Mouse (Mus musculus) lung, postnatal 0 days (tissue): ENCODE results near the gene Gsta2. TPM values are rescaled to one million over a fixed set of nuclear protein-coding genes. Genes with fewer than 3 reads are reported as not detected.
A peak's percentile ranks its signal among the peaks of the same experiment; 100 is the strongest.

ENCODE experiments used
- ATAC-seq: fragments of 200-750 bp; cut with Nextera tagmentation; 2 replicates; pipeline ENCODE4 v1.8.0; 2017; ENCODE audit warnings: moderate library complexity
- DNase-seq: peaks from one replicate; pipeline ENCODE4 v3.0.0-alpha.2; 2016; ENCODE audit warnings: low spot score
- H3K27ac ChIP-seq: fragments of 300-500 bp; sonication (generic); 2 replicates; pipeline ENCODE4 v1.5.1; 2014; ENCODE audit warnings: antibody characterized with exemption, mild to moderate bottlenecking, low read length, mixed read lengths
- H3K27me3 ChIP-seq: fragments of 300-500 bp; sonication (generic); replicated peaks from 2 replicates; pipeline ENCODE4 v1.6.1; 2014; ENCODE audit warnings: low read length, mixed read lengths; ENCODE audit not compliant: insufficient read depth
- H3K36me3 ChIP-seq: fragments of 300-500 bp; sonication (generic); 2 replicates; pipeline ENCODE4 v1.6.1; 2014; ENCODE audit warnings: low read length, mixed read lengths; ENCODE audit not compliant: insufficient read depth
- H3K4me1 ChIP-seq: fragments of 300-500 bp; sonication (generic); 2 replicates; pipeline ENCODE4 v1.6.1; 2014; ENCODE audit warnings: antibody characterized with exemption, low read depth, low read length, mixed read lengths; ENCODE audit not compliant: insufficient read depth
- H3K4me2 ChIP-seq: fragments of 300-500 bp; sonication (generic); replicated peaks from 2 replicates; pipeline ENCODE4 v1.6.1; 2014; ENCODE audit warnings: low read depth, mild to moderate bottlenecking, low read length, moderate library complexity, mixed read lengths
- H3K4me3 ChIP-seq: fragments of 300-500 bp; sonication (generic); 2 replicates; pipeline ENCODE4 v1.5.1; 2014; ENCODE audit warnings: low read depth, low read length
- H3K9ac ChIP-seq: fragments of 300-500 bp; sonication (generic); replicated peaks from 2 replicates; pipeline ENCODE4 v1.6.1; 2014; ENCODE audit warnings: low read depth, mild to moderate bottlenecking
- H3K9me3 ChIP-seq: fragments of 300-500 bp; sonication (generic); 2 replicates; pipeline ENCODE4 v1.6.1; 2016; ENCODE audit warnings: low read length, mixed read lengths
- CTCF ChIP-seq: IDR thresholded peaks from 2 replicates; pipeline ENCODE4 v1.5.1; 2016; ENCODE audit warnings: antibody characterized with exemption, mild to moderate bottlenecking
- EP300 ChIP-seq: IDR thresholded peaks from 2 replicates; pipeline ENCODE4 v1.6.1; 2016; ENCODE audit warnings: antibody characterized with exemption, mild to moderate bottlenecking, control low read depth
- WGBS: fragments of 180-500 bp; shearing (Covaris S2); extraction: QIAGEN DNeasy Blood & Tissue Kit; methylation state at CpG from one replicate; pipeline ENCODE4 v1.1.7; 2014; 5-methylcytosine and 5-hydroxymethylcytosine counted together
- polyA plus RNA-seq: library from polyadenylated mRNA; unstranded; fragments of >200 nt; fragmentation: Nextera tagmentation; extraction: Ambion mirVana; gene quantifications from 2 replicates; pipeline ENCODE4 v1.2.1, GENCODE M21; 2015

The Gsta2 gene
- polyA plus RNA-seq: 4.8 and 4.9 TPM in 2 replicates

DNA sequence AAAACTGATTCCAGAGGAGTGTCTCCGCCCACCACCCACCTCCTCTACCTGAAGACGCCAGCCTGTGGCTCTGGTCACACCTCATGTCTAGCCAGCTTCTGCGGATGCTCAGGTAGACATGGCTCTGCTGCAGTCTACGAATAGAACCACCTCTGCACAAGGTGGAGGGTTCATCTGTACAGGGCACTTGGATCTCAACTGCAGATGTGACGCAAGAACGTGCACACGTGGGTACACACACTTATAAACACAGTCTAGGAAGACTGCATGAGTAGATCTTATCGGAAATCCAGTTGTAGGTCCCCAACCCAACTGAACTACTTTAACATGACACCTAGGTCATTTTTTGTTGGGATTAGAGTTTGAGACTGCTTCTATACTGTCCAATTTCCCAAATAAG is at the start of gene Gsta2:
Gsta2 (minus strand) TSS at position 178 of the 400 bp plus-strand sequence.
- Histone ChIP-seq H3K4me1 (no peaks in the 10 kb centered on the region), H3K27me3 (no peaks in the 10 kb centered on the region), H3K36me3 (no peaks in the 10 kb centered on the region), H3K4me3 (no peak within 1 kb of the TSS), H3K4me2 (no peak within 1 kb of the TSS), H3K9ac (no peak within 1 kb of the TSS), H3K27ac (no peak within 1 kb of the TSS), H3K9me3 (no peaks in the 10 kb centered on the region)
- TF ChIP-seq CTCF: no peak
- TF ChIP-seq EP300: no peak
- ATAC-seq: no peak
- WGBS: 79% methylated on average over 8 of the region's 8 CpGs
- no peak for DNase-seq

DNA sequence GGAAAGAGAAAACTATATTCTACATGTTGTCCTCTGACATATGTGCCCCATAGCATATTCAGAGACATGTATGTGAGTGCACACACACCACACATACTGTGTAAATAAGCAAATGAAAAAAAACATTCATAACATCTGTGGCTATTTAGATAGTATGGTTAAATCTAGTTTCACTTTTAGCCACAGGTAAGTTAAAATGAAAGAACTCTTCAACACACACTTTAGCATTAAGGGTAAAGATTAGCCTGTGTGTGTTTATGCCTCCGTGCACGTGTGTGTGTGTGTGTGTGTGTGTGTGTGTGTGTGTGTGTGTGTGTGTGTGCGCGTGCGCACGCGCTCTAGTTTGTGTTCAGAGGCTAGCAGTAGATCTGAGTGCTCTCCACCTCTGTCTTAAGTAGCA is 46.0 kb upstream of the Gsta2 start:
- ATAC-seq (no peak), DNase-seq (no peak)
- Histone ChIP-seq H3K4me3 (no peak overlapping the region), H3K36me3 (no peaks in the 10 kb centered on the region), H3K9me3 (no peaks in the 10 kb centered on the region), H3K27ac (no peak overlapping the region), H3K9ac (no peak overlapping the region), H3K4me1 (no peaks in the 10 kb centered on the region), H3K4me2 (no peak overlapping the region), H3K27me3 (peaks cover 1% of the 10 kb centered on the region)
- WGBS: 89% methylated on average over 7 of the region's 7 CpGs
- TF ChIP-seq CTCF (no peak), EP300 (no peak)

DNA sequence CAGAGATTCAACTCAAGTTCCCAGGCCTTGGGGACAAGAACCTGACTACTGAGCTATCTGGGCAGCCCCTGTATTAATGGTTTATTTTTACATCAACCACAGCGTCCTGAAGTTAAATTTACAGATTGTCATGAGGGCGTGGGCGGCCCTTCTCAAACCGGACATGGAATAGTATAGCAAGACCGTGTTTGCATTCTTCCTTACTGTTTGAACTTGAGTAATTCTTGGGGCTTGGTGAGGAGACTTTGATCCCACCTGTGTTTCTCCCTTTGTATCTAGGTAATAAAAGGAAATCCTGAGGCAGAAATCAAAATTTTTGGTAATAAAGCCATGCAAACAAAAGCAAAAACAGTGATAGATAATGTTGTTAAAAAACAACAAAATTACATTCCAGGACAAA is 45.0 kb upstream of the Gsta2 start:
- H3K4me1 ChIP-seq: peaks cover 6% of the 10 kb centered on the region; the same call in 1 of the 2 replicates
- no peaks in the 10 kb centered on the region for H3K9me3 ChIP-seq
- no peak for TF ChIP-seq CTCF
- no peak for TF ChIP-seq EP300
- H3K4me2 ChIP-seq: no peak overlapping the region
- WGBS: 50% methylated on average over 5 of the region's 5 CpGs
- DNase-seq (no peak), ATAC-seq (no peak)
- H3K9ac ChIP-seq: no peak overlapping the region
- H3K36me3 ChIP-seq: no peaks in the 10 kb centered on the region
- no peak overlapping the region for H3K4me3 ChIP-seq
- H3K27ac ChIP-seq: no peak overlapping the region
- peaks cover 12% of the 10 kb centered on the region for H3K27me3 ChIP-seq

DNA sequence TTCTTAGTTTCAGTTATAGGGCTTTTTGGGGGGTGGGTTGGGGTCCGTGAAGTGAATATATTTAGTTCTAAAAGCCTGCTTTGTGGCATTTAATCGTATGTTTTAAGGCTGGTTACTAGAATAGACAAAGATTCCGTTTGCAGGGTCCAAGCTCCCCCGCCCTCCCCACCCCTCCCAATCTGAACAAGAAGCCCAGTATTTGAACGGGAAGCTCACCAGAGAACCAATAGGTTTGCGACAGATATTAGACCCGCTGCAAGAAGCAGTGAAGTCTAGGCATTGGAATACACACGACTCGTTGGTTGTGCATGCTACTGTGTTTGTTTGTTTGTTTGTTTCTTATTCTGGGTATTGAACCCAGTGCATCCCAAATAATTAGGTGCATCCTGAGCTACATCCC is 40.9 kb upstream of the Gsta2 start:
- Histone ChIP-seq H3K27ac (no peak overlapping the region), H3K4me1 (peaks cover 6% of the 10 kb centered on the region; the same call in 1 of the 2 replicates), H3K4me2 (peak overlapping the region; percentile 53; the same call in 1 of the 2 replicates), H3K9me3 (no peaks in the 10 kb centered on the region), H3K27me3 (peaks cover 27% of the 10 kb centered on the region), H3K36me3 (no peaks in the 10 kb centered on the region), H3K4me3 (0 out of 2 replicates have a peak overlapping the region, but pooled peaks have one; percentile 32), H3K9ac (no peak overlapping the region)
- 49% methylated on average over 9 of the region's 9 CpGs for whole genome bisulfite sequencing
- DNase-seq: no peak
- ATAC-seq: no peak
- no peak for TF ChIP-seq CTCF
- no peak for TF ChIP-seq EP300

DNA sequence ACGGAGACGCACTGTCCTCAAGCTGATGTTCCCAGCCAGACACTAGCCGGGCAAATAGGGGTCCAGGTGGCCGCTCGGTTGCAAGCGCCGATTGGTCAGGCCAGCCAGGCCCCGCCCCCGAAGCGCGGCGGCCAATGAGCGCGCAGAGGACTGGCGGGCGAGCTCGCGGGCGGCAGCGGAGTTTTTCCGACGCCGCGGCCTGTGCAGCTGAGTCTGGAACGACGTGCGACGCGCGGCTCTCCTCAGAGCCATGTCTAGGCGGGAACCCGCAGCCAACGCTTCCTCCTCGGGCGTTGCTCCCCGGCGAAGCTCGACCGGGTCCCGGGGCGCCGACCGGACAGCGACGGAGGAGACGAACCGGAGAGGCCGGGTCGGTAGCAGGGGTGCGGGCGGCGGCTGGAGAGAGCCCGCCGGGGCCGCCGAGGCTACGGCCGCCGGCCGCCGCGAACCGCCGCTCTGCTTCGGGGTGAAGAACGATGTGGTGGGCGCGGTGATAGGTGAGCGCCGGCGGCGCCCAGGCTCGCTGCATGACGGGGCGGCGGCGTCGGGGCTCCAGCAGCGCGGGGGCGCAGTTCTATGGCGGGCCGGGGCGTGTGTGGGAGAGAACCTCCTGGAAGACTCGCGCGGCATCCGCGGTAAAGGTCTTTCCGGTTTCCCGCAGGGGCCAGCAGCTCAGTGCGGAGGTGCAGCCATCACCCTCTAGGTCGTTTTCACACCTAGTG is 40.2 kb upstream of the Gsta2 start, which contains the start of gene Ddx43:
Ddx43 (plus strand) TSS at position 148 of the 722 bp plus-strand sequence.
- DNase-seq: peak; percentile 54
- H3K27ac ChIP-seq: no peak within 1 kb of the TSS
- 1% methylated on average over 88 of the region's 93 CpGs for WGBS
- peak; percentile 88 for ATAC-seq
- H3K9ac ChIP-seq: no peak within 1 kb of the TSS
- TF ChIP-seq CTCF: no peak
- no peaks in the 10 kb centered on the region for H3K36me3 ChIP-seq
- H3K4me1 ChIP-seq: peaks cover 6% of the 10 kb centered on the region; the same call in 1 of the 2 replicates
- peak within 1 kb of the TSS; percentile 32 for H3K4me3 ChIP-seq
- peaks cover 27% of the 10 kb centered on the region for H3K27me3 ChIP-seq
- H3K4me2 ChIP-seq: peak within 1 kb of the TSS; percentile 53
- H3K9me3 ChIP-seq: no peaks in the 10 kb centered on the region

DNA sequence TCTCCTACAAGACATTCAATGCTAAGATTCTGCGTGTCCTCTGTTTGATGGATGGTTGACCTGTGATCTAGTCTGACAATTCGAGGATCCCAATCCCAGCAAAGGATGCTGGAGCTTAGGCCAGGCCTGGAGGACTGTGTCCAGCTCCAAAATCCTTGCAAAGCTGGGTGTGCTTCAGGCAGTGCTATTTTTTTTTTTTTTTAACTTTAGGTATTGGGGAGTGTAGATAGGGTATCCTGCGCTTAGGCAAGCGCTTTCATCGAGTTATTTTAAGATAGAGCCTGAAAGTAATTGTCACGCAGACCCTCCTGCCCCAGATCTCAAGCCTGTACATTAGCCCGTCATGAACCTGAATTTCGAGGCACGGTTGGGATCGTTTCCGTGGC is 39.6 kb upstream of the Gsta2 start:
- H3K27me3 ChIP-seq: peaks cover 27% of the 10 kb centered on the region
- no peaks in the 10 kb centered on the region for H3K36me3 ChIP-seq
- 38% methylated on average over 11 of the region's 11 CpGs for WGBS
- no peak for DNase-seq
- H3K4me3 ChIP-seq: peak overlapping the region; percentile 32; the same call in 1 of the 2 replicates
- H3K4me2 ChIP-seq: peak overlapping the region; percentile 53
- H3K27ac ChIP-seq: no peak overlapping the region
- no peak for ATAC-seq
- TF ChIP-seq EP300 (no peak), CTCF (no peak)
- peaks cover 6% of the 10 kb centered on the region; the same call in 1 of the 2 replicates for H3K4me1 ChIP-seq
- no peak overlapping the region for H3K9ac ChIP-seq
- H3K9me3 ChIP-seq: no peaks in the 10 kb centered on the region
